Mouse (Mus musculus) E14TG2a.4 (cell line): ENCODE results near the gene Kif20b.

ENCODE experiments used
- H3K27me3 ChIP-seq: 2 replicates; pipeline ENCODE4 v1.6.1; 2014; ENCODE audit warnings: low read length, control low read depth; ENCODE audit not compliant: insufficient read depth
- H3K36me3 ChIP-seq: 2 replicates; pipeline ENCODE4 v1.6.1; 2014; ENCODE audit warnings: low read length, control low read depth; ENCODE audit not compliant: insufficient read depth
- H3K4me1 ChIP-seq: replicated peaks from 2 replicates; pipeline ENCODE4 v1.6.1; 2014; ENCODE audit warnings: low read depth, low read length, control low read depth
- H3K4me3 ChIP-seq: replicated peaks from 2 replicates; pipeline ENCODE4 v1.5.1; 2014; ENCODE audit warnings: mild to moderate bottlenecking, low read length
- H3K9me3 ChIP-seq: 2 replicates; pipeline ENCODE4 v1.6.1; 2014; ENCODE audit warnings: low read length, control low read depth
- CTCF ChIP-seq: conservative IDR thresholded peaks from 2 replicates; pipeline ENCODE4 v1.5.1; 2014; ENCODE audit warnings: low read length
- NANOG ChIP-seq: IDR thresholded peaks from 2 replicates; pipeline ENCODE4 v1.6.1; 2014; ENCODE audit warnings: borderline replicate concordance, low read length, mixed read lengths
- POU5F1 ChIP-seq: IDR thresholded peaks from 2 replicates; pipeline ENCODE4 v1.6.1; 2014; ENCODE audit warnings: low read length, borderline replicate concordance

Gene Kif20b

DNA sequence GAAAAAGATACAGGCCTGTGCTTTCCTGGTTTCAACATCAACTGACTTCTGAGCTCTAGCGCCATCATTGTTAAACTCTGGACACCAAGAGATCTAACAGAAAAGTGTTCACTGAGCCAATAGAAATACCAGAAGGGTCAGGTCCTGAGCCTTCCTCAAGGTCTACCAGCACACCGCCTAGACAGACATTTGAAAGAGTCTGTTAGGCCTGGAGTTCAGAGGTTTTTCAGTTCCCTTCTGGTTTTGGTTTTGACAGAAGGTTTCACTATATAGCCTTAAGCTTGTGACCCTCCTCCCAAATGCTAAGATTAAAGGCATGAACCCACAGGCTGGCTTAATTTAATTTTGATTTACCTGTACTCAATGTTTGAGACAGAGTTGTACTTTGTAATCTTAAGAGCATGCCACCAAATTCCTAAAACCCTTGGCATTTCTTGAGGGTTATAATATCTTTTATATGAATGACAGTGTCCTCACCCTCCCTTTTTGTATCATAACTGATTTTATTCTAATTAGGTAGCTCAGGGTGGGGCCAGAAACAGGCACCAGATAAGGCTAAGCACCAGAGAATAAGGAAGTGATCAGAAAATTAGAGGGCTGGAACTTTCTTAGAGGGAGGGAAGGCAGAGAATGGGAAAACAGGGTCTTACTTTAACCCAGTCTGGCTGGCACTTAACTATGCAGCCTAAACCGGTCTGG, 38.5 kb upstream of the Kif20b start:
- Histone ChIP-seq H3K4me1 (peaks cover 28% of the 10 kb centered on the region), H3K36me3 (no peaks in the 10 kb centered on the region), H3K4me3 (no peak overlapping the region), H3K9me3 (no peaks in the 10 kb centered on the region), H3K27me3 (no peaks in the 10 kb centered on the region)
- TF ChIP-seq NANOG (no peak), CTCF (no peak), POU5F1 (no peak)

DNA sequence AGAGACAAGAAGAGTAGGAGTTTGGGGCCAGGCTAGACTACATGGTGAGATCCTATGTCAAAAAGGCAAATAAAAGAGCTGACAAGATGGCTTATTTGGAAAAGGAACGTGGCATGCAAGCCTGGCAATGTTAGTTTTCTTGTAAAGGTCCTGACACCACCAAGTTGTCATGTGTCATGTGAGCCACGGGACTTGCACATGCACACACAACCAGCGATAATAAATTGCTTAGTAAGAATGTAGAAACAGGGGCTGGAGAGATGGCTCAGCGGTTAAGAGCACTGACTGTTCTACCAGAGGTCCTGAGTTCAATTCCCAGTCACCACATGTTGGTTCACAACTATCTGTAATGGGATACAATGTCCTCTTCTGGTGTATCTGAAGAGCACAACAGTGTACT, 35.8 kb upstream of the Kif20b start:
- H3K4me1 ChIP-seq, result peaks cover 12% of the 10 kb centered on the region
- H3K4me3 ChIP-seq, result no peak overlapping the region
- no peak for TF ChIP-seq POU5F1
- TF ChIP-seq CTCF, result no peak
- TF ChIP-seq NANOG, result no peak
- H3K36me3 ChIP-seq, result no peaks in the 10 kb centered on the region
- H3K27me3 ChIP-seq, result no peaks in the 10 kb centered on the region
- H3K9me3 ChIP-seq, result no peaks in the 10 kb centered on the region

DNA sequence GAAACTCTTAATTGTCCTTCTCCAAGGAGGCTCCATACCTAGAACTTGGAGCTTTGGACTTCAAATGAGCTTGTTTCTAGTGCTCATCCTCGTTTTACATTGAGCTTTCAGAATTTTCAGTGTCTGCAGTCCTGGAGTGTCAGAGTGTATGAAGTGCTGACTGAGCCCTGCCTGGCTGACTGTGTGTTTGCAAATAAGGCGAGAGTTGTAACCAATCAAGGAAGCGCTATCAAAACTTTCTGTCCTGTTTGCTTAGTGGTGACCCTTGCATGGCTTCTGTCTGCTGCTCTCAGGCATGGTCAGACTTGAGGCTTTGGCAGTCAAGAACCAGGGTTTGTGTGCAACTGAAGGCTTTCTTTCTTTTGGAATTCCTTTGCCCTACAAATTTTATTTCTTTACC, 31.2 kb upstream of the Kif20b start:
- Histone ChIP-seq H3K27me3 (peaks cover 7% of the 10 kb centered on the region; the same call in 1 of the 2 replicates), H3K36me3 (no peaks in the 10 kb centered on the region), H3K4me3 (no peak overlapping the region), H3K9me3 (no peaks in the 10 kb centered on the region), H3K4me1 (no peaks in the 10 kb centered on the region)
- TF ChIP-seq CTCF, result no peak
- no peak for TF ChIP-seq NANOG
- no peak for TF ChIP-seq POU5F1

DNA sequence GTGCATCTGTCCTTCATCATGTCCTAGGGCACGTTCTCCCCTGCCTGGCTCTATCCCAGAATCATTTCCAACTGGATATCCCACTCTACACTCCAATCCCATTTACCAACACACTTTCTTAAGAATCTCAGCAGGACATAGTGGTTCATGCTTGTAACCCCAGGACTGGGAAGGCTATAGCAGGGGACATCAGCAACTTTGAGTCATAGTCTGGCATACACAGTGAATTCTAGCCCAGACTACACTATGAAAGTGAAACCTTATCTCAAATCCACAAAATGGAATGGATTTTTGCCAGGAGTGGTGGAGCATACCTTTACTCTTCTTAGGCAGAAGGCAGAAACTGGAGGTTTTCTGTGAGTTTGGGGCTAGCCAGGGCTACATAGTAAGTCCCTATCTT, 30.6 kb upstream of the Kif20b start:
- TF ChIP-seq CTCF (no peak), POU5F1 (no peak), NANOG (no peak)
- Histone ChIP-seq H3K27me3 (peaks cover 7% of the 10 kb centered on the region; the same call in 1 of the 2 replicates), H3K36me3 (no peaks in the 10 kb centered on the region), H3K4me3 (no peak overlapping the region), H3K9me3 (no peaks in the 10 kb centered on the region), H3K4me1 (no peaks in the 10 kb centered on the region)

DNA sequence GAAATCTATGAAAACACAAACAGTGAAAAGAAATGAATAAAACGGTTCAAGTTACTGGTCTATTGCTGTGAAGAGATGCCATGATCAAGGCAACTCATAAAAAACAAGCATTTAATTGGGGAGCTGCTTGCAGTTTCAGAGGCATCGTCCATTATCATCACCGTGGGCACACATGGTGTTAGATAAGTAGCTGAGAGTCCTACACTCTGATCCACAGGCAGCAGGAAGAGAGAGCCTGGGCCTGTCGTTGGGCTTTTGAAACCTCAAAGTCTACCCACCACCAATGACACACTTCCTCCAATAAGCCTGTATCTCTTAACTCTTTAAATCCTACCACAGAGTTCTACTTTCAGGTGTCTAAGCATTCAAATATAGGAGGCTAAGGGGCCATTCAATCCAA, 27.1 kb upstream of the Kif20b start:
- Histone ChIP-seq H3K27me3 (peaks cover 7% of the 10 kb centered on the region; the same call in 1 of the 2 replicates), H3K9me3 (no peaks in the 10 kb centered on the region), H3K4me1 (peaks cover 7% of the 10 kb centered on the region), H3K4me3 (no peak overlapping the region), H3K36me3 (no peaks in the 10 kb centered on the region)
- TF ChIP-seq POU5F1, result no peak
- TF ChIP-seq NANOG, result no peak

DNA sequence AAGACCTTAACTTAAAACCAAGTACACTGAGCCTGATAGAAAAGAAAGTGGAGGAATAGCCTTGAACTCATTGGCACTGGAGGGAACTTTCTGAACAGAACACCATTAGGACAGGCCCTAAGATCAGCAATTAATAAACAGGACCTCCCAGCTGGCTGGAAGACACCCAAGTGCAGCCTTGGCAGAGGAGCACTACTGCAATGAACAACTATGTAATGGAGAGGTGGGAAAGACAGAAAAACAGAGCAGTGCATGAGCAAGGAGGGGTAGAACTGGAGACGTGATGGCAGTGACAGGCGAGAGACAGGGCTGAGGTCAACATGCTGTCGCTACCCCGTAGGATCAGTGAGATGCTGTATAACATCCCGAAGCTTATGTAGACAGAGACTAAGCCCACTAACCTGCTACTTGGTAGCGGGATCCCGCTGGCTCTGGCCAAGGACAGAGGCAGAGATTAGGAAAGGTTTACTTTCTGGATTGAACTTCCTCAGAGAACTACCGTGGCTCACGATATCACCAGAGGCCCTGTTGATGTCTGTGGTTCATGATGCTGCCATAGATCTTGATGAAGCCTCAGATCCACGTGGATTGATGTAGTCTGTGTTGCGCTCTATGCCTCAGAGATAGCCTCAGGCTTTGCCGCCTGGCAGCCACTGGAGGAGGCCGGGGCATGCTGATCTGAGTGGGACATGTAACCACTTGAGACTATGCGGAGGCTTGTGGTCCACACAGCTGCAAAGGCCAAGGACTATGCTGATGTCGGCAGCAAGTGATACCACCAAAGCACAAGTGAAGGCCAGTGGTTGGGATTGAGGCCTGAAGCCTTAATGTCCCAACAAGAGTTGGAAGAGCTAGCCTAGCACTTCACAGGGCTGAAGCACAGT, 24.8 kb upstream of the Kif20b start:
- 0 out of 2 replicates have a peak, but pooled peaks cover 3% of the 10 kb centered on the region for H3K27me3 ChIP-seq
- H3K9me3 ChIP-seq, result peaks cover under 1% of the 10 kb centered on the region; the same call in 1 of the 2 replicates
- peaks cover 14% of the 10 kb centered on the region for H3K4me1 ChIP-seq
- TF ChIP-seq NANOG (no peak), CTCF (no peak), POU5F1 (no peak)
- H3K36me3 ChIP-seq, result no peaks in the 10 kb centered on the region
- no peak overlapping the region for H3K4me3 ChIP-seq

DNA sequence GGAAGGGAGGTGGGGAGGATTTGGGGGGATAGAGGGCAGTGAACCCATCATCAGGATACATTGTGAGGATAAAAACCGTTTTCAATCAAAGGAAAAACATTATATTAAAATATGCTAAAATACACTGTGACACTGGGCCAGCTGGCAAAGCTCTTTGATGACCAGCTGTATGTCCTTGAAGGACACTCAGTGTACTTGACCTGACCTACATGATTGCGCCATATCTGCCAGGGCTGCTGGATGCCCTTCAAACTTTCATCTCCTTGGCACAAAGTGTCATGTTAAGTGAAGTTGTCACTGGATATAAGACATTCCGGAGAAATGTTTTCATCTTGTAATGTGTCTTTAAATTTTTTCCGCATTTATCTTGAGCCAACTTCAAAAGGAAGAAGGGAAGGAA, 23.2 kb upstream of the Kif20b start:
- Histone ChIP-seq H3K36me3 (no peaks in the 10 kb centered on the region), H3K4me1 (peaks cover 22% of the 10 kb centered on the region), H3K27me3 (0 out of 2 replicates have a peak, but pooled peaks cover 3% of the 10 kb centered on the region), H3K9me3 (peaks cover 7% of the 10 kb centered on the region), H3K4me3 (no peak overlapping the region)
- TF ChIP-seq POU5F1 (no peak), NANOG (no peak), CTCF (no peak)

DNA sequence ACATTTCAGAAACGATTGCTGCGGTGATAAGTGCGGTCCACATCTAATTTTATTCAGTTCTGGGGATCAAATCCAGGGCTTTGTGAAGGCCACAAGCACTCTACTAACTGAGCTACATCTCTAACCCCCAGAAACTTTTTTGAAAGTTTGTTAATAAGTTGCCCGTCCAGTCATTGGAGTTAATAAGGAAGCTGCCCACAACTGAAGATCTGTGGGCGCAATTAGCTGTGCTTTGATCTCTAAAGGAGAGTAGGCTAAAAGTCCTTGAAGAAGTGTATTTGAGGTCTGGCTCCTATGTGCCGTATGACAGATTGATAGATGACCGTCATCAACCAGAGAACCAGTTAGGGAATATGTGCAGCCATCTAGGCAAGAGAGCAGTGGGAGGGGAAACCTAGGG, 20.9 kb upstream of the Kif20b start:
- Histone ChIP-seq H3K9me3 (peaks cover 7% of the 10 kb centered on the region), H3K27me3 (no peaks in the 10 kb centered on the region), H3K36me3 (no peaks in the 10 kb centered on the region), H3K4me1 (peaks cover 45% of the 10 kb centered on the region), H3K4me3 (no peak overlapping the region)
- TF ChIP-seq NANOG (no peak), POU5F1 (no peak), CTCF (no peak)
